25 mouse cellular contexts compared by ENCODE assay signal in the genomic region with DNA sequence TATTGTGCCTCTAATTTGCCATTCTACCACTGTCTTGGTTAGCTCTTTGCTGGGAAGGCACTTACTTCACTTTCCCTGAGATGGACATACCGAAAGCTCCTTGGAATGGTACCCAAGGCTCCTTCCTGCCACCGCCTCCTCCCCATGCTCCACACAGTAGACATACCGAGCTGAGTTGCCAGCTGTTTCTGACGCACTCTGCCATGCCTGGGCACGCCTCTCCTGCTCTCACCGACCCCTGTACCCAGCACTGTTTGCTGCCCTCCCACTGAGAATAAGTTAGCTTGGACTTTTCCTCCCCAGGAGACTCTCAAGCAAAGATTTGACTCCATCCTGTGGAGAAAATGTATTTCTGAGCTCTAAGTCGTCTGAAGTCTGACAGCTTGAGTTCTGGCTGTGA. TPM values are rescaled to one million over a fixed set of nuclear protein-coding genes. Genes with fewer than 3 reads are reported as not detected.
DNase-seq lines count a peak whose midpoint lies in the region; ATAC-seq and TF ChIP-seq lines count a peak whose summit lies in the region.
"Had no signal": no experiment of that assay in that cellular context is flagged by ENCODE, and none has a peak within 500 bp of the region (broad histone marks: within the 10 kb centered on the region; RNA-seq: fewer than 3 reads in every experiment).

No protein-coding gene starts in this region.

- ATAC-seq in kidney, embryonic 14.5 days (ENCODE audit: low FRiP score, low TSS enrichment), result no peak
- ATAC-seq: forebrain, embryonic 14.5 days; intestine, postnatal 0 days; liver, postnatal 0 days; midbrain, embryonic 16.5 days had no signal

- no peak for TF ChIP-seq CTCF in gastrocnemius, adult 2 months (IDR thresholded peaks at IDR 0.05)

- H3K4me2 ChIP-seq in kidney, embryonic 14.5 days (replicated peaks; ENCODE audit: low read depth, low read length), result no peak overlapping the region
- H3K4me2 ChIP-seq: hindbrain, embryonic 12.5 days; limb, embryonic 12.5 days; liver, embryonic 11.5 days; stomach, embryonic 15.5 days had no signal

- peaks cover 3% of the 10 kb centered on the region; the same call in 1 of the 2 replicates for H3K4me1 ChIP-seq in kidney, embryonic 14.5 days (ENCODE audit: control insufficient read depth, insufficient read depth, low read length)
- H3K4me1 ChIP-seq: hindbrain, embryonic 12.5 days; limb, embryonic 12.5 days; midbrain, embryonic 10.5 days had no signal

- H3K9ac ChIP-seq in kidney, embryonic 14.5 days (ENCODE audit: low read depth, low read length), result no peak overlapping the region
- H3K9ac ChIP-seq: hindbrain, embryonic 12.5 days; limb, embryonic 12.5 days; liver, postnatal 0 days; stomach, embryonic 15.5 days had no signal

- no peaks in the 10 kb centered on the region for H3K9me3 ChIP-seq in kidney, embryonic 14.5 days (ENCODE audit: control insufficient read depth, low read length)
- H3K9me3 ChIP-seq: hindbrain, embryonic 12.5 days; limb, embryonic 12.5 days; midbrain, embryonic 10.5 days; stomach, embryonic 15.5 days had no signal

- intact Hi-C loops in gastrocnemius, adult 2 months (cut with DNase I), result no loop called here

- H3K27ac ChIP-seq in gastrocnemius, adult 2 months, result no peak overlapping the region
- no peak overlapping the region for H3K27ac ChIP-seq in kidney, embryonic 14.5 days (ENCODE audit: low read depth, low read length)
- H3K27ac ChIP-seq: hindbrain, embryonic 12.5 days; limb, embryonic 12.5 days; midbrain, embryonic 10.5 days; stomach, embryonic 15.5 days had no signal

- no peaks in the 10 kb centered on the region for H3K27me3 ChIP-seq in kidney, embryonic 14.5 days (ENCODE audit: control insufficient read depth, insufficient read depth, low read length)
- H3K27me3 ChIP-seq: hindbrain, embryonic 12.5 days; limb, embryonic 12.5 days; stomach, embryonic 15.5 days had no signal

- H3K36me3 ChIP-seq in kidney, embryonic 14.5 days (ENCODE audit: control insufficient read depth, insufficient read depth, low read length), result no peaks in the 10 kb centered on the region
- H3K36me3 ChIP-seq: hindbrain, embryonic 12.5 days; midbrain, embryonic 10.5 days; stomach, embryonic 15.5 days had no signal

- peak overlapping the region; percentile 17 for H3K4me3 ChIP-seq in gastrocnemius, adult 2 months
- no peak overlapping the region for H3K4me3 ChIP-seq in kidney, embryonic 14.5 days (ENCODE audit: low read length)
- H3K4me3 ChIP-seq: hindbrain, embryonic 12.5 days; limb, embryonic 12.5 days; midbrain, embryonic 10.5 days; stomach, embryonic 15.5 days had no signal

- no peak for DNase-seq in gastrocnemius, adult 2 months
- DNase-seq in gastrocnemius, adult 18-20 months (ENCODE audit: low spot score), result no peak
- DNase-seq in kidney, adult 11 months, result peak; percentile 9
- DNase-seq in kidney, adult 9 months, result peak; percentile 43
- peak; percentile 31 to 66 for DNase-seq in kidney, postnatal 25 days
- DNase-seq in thymus, postnatal 14 days, result no peak
- no peak for DNase-seq in adipocyte (ENCODE audit: low spot score)
- DNase-seq: adrenal gland, adult 2 months; cerebellum, adult 18-20 months; cerebellum, postnatal 25 days; embryo, embryonic 11 days; gastrocnemius, postnatal 10 days; liver, postnatal 0 days; right cerebral cortex, postnatal 4 days; thymus, postnatal 36 days had no signal

- WGBS in kidney, embryonic 14.5 days, result 53% methylated on average over 7 of the region's 7 CpGs

RNA-seq across cellular contexts. Expression of a gene that starts 25.9 kb away (rescaled TPM):
- total RNA-seq in gastrocnemius, adult 2 months (2021), result under 1 TPM; 0.61 to 0.71 TPM
- under 1 TPM; 0.21 to 0.32 TPM for total RNA-seq in gastrocnemius, adult 18-20 months (2021)
- polyA plus RNA-seq in kidney, embryonic 14.5 days (2014; fragmentation: Nextera tagmentation; extraction: Ambion mirVana), result 0.43 and 1.3 TPM in 2 replicates
- total RNA-seq: granulocyte monocyte progenitor cell, adult 5-6 weeks had no signal

RNA-seq across cellular contexts. Expression of a gene that starts 37.6 kb away (rescaled TPM):
- 10 to 100 TPM; 38.3 to 53.7 TPM for total RNA-seq in gastrocnemius, adult 2 months (2021)
- 10 to 100 TPM; 48.3 to 51.8 TPM for total RNA-seq in gastrocnemius, adult 18-20 months (2021)
- 6.7 and 11.0 TPM in 2 replicates for polyA plus RNA-seq in kidney, embryonic 14.5 days (2014; fragmentation: Nextera tagmentation; extraction: Ambion mirVana)

RNA-seq across cellular contexts. Expression of a gene that starts 37.9 kb away (rescaled TPM):
- total RNA-seq in gastrocnemius, adult 2 months (2021), result 10 to 100 TPM; 12.6 to 12.9 TPM
- 10 to 100 TPM; 10.2 to 12.8 TPM for total RNA-seq in gastrocnemius, adult 18-20 months (2021)
- 44.7 and 59.3 TPM in 2 replicates for polyA plus RNA-seq in kidney, embryonic 14.5 days (2014; fragmentation: Nextera tagmentation; extraction: Ambion mirVana)

Comparison
In these comparisons a context has a peak if more than half of its experiments do, and no peak if none do; other contexts are left out.
1. DNase-seq: peak in kidney, adult 11 months (single experiment), kidney, adult 9 months (single experiment) and kidney, postnatal 25 days (2 of 2); none in gastrocnemius, adult 2 months (single experiment), gastrocnemius, adult 18-20 months (single experiment), thymus, postnatal 14 days (single experiment) and adipocyte (single experiment).